Mouse (Mus musculus): ENCODE measurements at regions not wholly inside any gene's neighbourhood (a gene's known extent, or its start where the extent isn't known, plus 50 kb on each side); places are given as distances from the start of the nearest gene placed in this dataset.

DNA sequence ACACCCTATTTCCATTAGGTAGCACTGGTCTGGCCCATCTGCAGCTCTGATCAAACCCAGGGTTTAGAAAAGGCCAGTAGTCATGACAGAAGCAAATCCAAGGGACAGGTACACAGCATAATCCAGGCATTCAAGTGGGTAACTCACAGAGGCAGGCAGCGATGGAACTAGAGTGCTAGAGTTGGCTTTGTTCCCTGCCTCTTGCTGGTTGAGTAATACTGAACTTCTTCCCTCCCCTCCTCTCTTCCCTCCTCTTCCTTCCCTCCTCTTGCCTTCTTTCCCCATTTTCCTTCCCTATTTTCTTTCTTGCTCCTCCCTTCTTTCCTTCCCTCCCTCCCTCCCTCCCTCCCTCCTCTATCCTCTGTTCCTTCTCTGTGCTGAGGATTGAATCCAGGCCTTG, 133.1 kb upstream of the Zfp648 start:
- TF ChIP-seq CTCF (conservative IDR thresholded peaks at IDR 0.05; ENCODE audit: insufficient read depth, insufficient read length, low read depth, low read length) (no peak), POLR2A (IDR thresholded peaks at IDR 0.05; ENCODE audit: low read depth, low read length) (no peak)
